Mouse (Mus musculus) embryo, embryonic 10.5 days (tissue): ENCODE results near the gene Capn8.
A peak's percentile ranks its signal among the peaks of the same experiment; 100 is the strongest.

Experiments
- DNase-seq: peaks from one replicate; pipeline ENCODE4 v3.0.0-alpha.2; 2015; ENCODE audit warnings: low spot score

Capn8 gene

GRCm38 (mm10) chr1:182550761-182551160, 14.0 kb upstream of the Capn8 start:
- no peak for DNase-seq

- DNase-seq, result peak; percentile 70
Observed at GRCm38 (mm10) chr1:182553649-182554375, 11.0 kb upstream of the Capn8 start.

GRCm38 (mm10) chr1:182558271-182558670, 6.5 kb upstream of the Capn8 start:
- DNase-seq, result no peak

- DNase-seq, result no peak
Observed at GRCm38 (mm10) chr1:182559530-182559929, 5.3 kb upstream of the Capn8 start.

GRCm38 (mm10) chr1:182560390-182561098, 4.3 kb upstream of the Capn8 start:
- peak; percentile 81 for DNase-seq

GRCm38 (mm10) chr1:182561945-182562514, 2.8 kb upstream of the Capn8 start:
- no peak for DNase-seq

- DNase-seq, result peak; percentile 41
Observed at GRCm38 (mm10) chr1:182562576-182563370, 2.0 kb upstream of the Capn8 start.

- no peak for DNase-seq
Observed at GRCm38 (mm10) chr1:182565351-182565835, 586 bp downstream of the Capn8 start.

- no peak for DNase-seq
Observed at GRCm38 (mm10) chr1:182571148-182571547, 6.3 kb downstream of the Capn8 start.

GRCm38 (mm10) chr1:182571973-182572372, 7.2 kb downstream of the Capn8 start:
- no peak for DNase-seq

GRCm38 (mm10) chr1:182573856-182574665, 9.3 kb downstream of the Capn8 start:
- DNase-seq, result peak; percentile 70

GRCm38 (mm10) chr1:182574666-182575049, 9.9 kb downstream of the Capn8 start:
- DNase-seq, result no peak

- DNase-seq, result no peak
Observed at GRCm38 (mm10) chr1:182584169-182584568, 19.4 kb downstream of the Capn8 start.

GRCm38 (mm10) chr1:182585162-182585840, 20.5 kb downstream of the Capn8 start:
- DNase-seq, result no peak

- no peak for DNase-seq
Observed at GRCm38 (mm10) chr1:182587706-182588105, 22.9 kb downstream of the Capn8 start.

- DNase-seq, result no peak
Observed at GRCm38 (mm10) chr1:182591491-182591890, 26.7 kb downstream of the Capn8 start.

- DNase-seq, result no peak
Observed at GRCm38 (mm10) chr1:182592436-182592835, 27.6 kb downstream of the Capn8 start.

GRCm38 (mm10) chr1:182605330-182606150, 40.7 kb downstream of the Capn8 start:
- DNase-seq, result no peak

- DNase-seq, result no peak
Observed at GRCm38 (mm10) chr1:182609701-182610335, 45.0 kb downstream of the Capn8 start.
